Mouse (Mus musculus) thymus, adult 2 months (tissue): ENCODE measurements around the gene Dpp6. TPM values are rescaled to one million over a fixed set of nuclear protein-coding genes. Genes with fewer than 3 reads are reported as not detected.

ENCODE experiments used
- DNase-seq: peaks from one replicate; pipeline ENCODE4 v3.0.0; 2021
- H3K27ac ChIP-seq: fragments of 200-500 bp; 2 replicates; pipeline ENCODE4 v1.5.1; 2012; ENCODE audit warnings: low read length, control low read depth; ENCODE audit not compliant: control insufficient read depth, insufficient read depth
- H3K27me3 ChIP-seq: fragments of 200-500 bp; 2 replicates; pipeline ENCODE4 v1.6.1; 2012; ENCODE audit warnings: mild to moderate bottlenecking, low read length, moderate library complexity, mixed read lengths; ENCODE audit not compliant: control insufficient read depth, insufficient read depth
- H3K36me3 ChIP-seq: fragments of 200-500 bp; 2 replicates; pipeline ENCODE4 v1.6.1; 2012; ENCODE audit warnings: mild to moderate bottlenecking, low read length, moderate library complexity; ENCODE audit not compliant: control insufficient read depth, insufficient read depth
- H3K4me1 ChIP-seq: fragments of 200-500 bp; replicated peaks from 2 replicates; pipeline ENCODE4 v1.6.1; 2012; ENCODE audit warnings: low read length; ENCODE audit not compliant: control insufficient read depth, insufficient read depth
- H3K4me3 ChIP-seq: fragments of 200-500 bp; 2 replicates; pipeline ENCODE4 v1.5.1; 2012; ENCODE audit warnings: mild to moderate bottlenecking, low read length, control low read depth, moderate library complexity; ENCODE audit not compliant: control insufficient read depth, insufficient read depth
- CTCF ChIP-seq: fragments of 200-500 bp; IDR thresholded peaks from 2 replicates; pipeline ENCODE4 v1.5.1; 2012; ENCODE audit warnings: mild to moderate bottlenecking, control low read depth, low read length, moderate library complexity, borderline replicate concordance; ENCODE audit not compliant: control insufficient read depth, poor library complexity, insufficient read depth; ENCODE audit errors: extremely low read depth
- POLR2A ChIP-seq: fragments of 200-500 bp; IDR thresholded peaks from 2 replicates; pipeline ENCODE4 v1.6.1; 2012; ENCODE audit warnings: mild to moderate bottlenecking, low read length, control low read depth, moderate library complexity; ENCODE audit not compliant: control insufficient read depth, poor library complexity, insufficient read depth; ENCODE audit errors: extremely low read depth
- WGBS: fragments of 180-500 bp; shearing (Covaris S2); methylation state at CpG from one replicate; pipeline ENCODE4 v1.1.7; 2018; 5-methylcytosine and 5-hydroxymethylcytosine counted together
- polyA plus RNA-seq: library from polyadenylated mRNA; depleted of rRNA; stranded (reverse); fragments of >200 nt; gene quantifications from 2 replicates; pipeline ENCODE4 v1.2.3, GENCODE M21; 2012

Dpp6 gene
- polyA plus RNA-seq, 1 experiment: 4.8 TPM

DNA sequence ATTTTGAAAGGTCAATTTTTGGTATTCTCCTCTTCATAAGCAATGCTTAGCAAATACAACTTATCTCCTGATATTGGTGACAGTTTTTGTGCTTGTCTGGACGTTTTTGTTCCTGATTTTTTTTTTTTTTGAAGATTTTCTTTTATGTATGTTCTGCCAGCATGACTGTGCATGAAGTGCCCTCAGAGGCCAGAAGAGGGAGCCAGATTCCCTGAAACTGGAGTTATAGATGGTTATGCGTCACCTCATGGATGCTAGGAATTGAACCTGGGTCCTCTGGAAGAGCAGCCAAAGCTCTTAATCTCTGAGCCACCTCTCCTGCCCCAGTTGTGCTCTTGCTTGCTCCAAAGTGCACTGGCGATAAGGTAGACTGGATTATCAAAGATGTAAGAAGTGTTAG is 868.9 kb downstream of the Dpp6 start:
- 70% methylated on average over 3 of the region's 3 CpGs for WGBS
- TF ChIP-seq POLR2A: no peak
- TF ChIP-seq CTCF: no peak
- Histone ChIP-seq H3K27ac (no peak overlapping the region), H3K36me3 (no peaks in the 10 kb centered on the region), H3K4me1 (no peaks in the 10 kb centered on the region), H3K27me3 (no peaks in the 10 kb centered on the region), H3K4me3 (no peak overlapping the region)
- no peak for DNase-seq

GRCm38 (mm10) chr5:27687311-27687710 is 870.3 kb downstream of the Dpp6 start:
- H3K4me3 ChIP-seq: no peak overlapping the region
- no peaks in the 10 kb centered on the region for H3K4me1 ChIP-seq
- WGBS: 91% methylated on average over 2 of the region's 2 CpGs
- no peaks in the 10 kb centered on the region for H3K36me3 ChIP-seq
- DNase-seq: no peak
- no peak overlapping the region for H3K27ac ChIP-seq
- TF ChIP-seq POLR2A: no peak
- no peak for TF ChIP-seq CTCF
- H3K27me3 ChIP-seq: no peaks in the 10 kb centered on the region

- no peak for TF ChIP-seq CTCF
- TF ChIP-seq POLR2A: no peak
- H3K27ac ChIP-seq: no peak overlapping the region
- no peaks in the 10 kb centered on the region for H3K4me1 ChIP-seq
- H3K27me3 ChIP-seq: no peaks in the 10 kb centered on the region
- no peak overlapping the region for H3K4me3 ChIP-seq
- DNase-seq: no peak
- WGBS: 94% methylated on average over 6 of the region's 6 CpGs
- H3K36me3 ChIP-seq: no peaks in the 10 kb centered on the region
Observed at GRCm38 (mm10) chr5:27702482-27702881, 885.5 kb downstream of the Dpp6 start.

DNA sequence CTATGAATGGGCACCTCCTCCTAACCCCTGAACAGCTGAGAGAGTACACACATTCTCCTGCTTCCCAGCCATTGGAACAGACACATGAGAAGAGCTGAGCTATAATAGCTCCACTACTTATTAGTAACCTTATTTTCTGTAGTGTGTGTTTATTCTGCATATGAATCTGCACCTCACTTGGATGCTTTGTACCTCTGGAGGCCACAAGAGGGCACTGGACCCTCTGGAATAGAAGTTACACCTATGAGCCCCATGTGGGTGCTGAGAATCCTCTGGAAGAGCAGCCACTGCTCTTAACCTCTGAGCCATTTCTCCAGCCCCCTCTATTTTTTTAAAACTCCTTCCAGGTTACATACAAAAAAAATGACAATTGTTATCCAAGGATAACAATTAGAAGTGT is 888.0 kb downstream of the Dpp6 start:
- Histone ChIP-seq H3K4me3 (no peak overlapping the region), H3K27ac (no peak overlapping the region), H3K27me3 (no peaks in the 10 kb centered on the region), H3K4me1 (no peaks in the 10 kb centered on the region), H3K36me3 (no peaks in the 10 kb centered on the region)
- TF ChIP-seq CTCF (no peak), POLR2A (no peak)
- DNase-seq: no peak

GRCm38 (mm10) chr5:27706551-27706950 is 889.5 kb downstream of the Dpp6 start:
- DNase-seq: no peak
- Histone ChIP-seq H3K4me1 (no peaks in the 10 kb centered on the region), H3K36me3 (no peaks in the 10 kb centered on the region), H3K27ac (no peak overlapping the region), H3K27me3 (no peaks in the 10 kb centered on the region), H3K4me3 (no peak overlapping the region)
- 86% methylated on average over 6 of the region's 6 CpGs for WGBS
- TF ChIP-seq CTCF (no peak), POLR2A (no peak)

DNA sequence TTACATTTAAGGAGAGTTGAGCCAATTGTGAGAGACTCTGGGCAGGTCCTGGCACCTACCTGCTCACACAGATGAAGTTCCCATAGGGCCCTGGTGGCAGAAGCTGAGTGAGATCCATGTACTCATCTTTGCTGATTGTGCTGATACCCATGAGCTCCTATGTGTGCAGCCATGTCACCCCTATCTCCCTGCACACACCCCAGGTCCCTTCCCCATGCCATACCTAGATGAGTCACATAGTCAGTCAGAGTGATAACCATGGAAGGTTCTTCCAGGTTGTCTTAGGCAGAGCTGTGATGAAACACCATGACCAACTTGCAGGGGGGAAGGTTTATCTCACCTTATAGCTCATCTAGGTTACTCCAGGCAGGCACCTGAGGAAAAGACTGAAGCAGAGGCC is 890.3 kb downstream of the Dpp6 start:
- no peaks in the 10 kb centered on the region for H3K27me3 ChIP-seq
- DNase-seq: no peak
- no peaks in the 10 kb centered on the region for H3K36me3 ChIP-seq
- no peaks in the 10 kb centered on the region for H3K4me1 ChIP-seq
- no peak for TF ChIP-seq CTCF
- no peak for TF ChIP-seq POLR2A
- H3K27ac ChIP-seq: no peak overlapping the region
- no peak overlapping the region for H3K4me3 ChIP-seq

DNA sequence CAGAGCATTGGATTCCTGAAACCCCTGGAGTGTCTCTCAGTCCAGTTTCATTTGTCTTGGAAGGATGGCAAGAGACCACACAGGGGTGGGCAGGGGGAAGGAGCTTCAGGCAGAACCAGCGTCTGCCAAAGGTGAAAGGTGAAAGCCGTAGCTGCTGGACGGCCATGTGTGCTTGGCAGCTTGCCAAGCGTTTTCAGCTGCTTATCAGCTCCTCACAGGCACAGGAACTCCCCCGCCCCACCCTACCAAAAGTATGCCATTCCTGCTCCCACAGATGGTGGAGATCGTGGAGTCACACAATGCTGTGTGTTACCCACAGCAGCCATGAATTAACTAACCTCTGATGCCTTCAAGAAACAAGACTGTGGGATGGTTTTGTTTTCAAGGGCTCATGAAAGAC is 891.2 kb downstream of the Dpp6 start:
- no peaks in the 10 kb centered on the region for H3K27me3 ChIP-seq
- H3K4me1 ChIP-seq: no peaks in the 10 kb centered on the region
- H3K4me3 ChIP-seq: no peak overlapping the region
- TF ChIP-seq CTCF: no peak
- no peak for TF ChIP-seq POLR2A
- no peak overlapping the region for H3K27ac ChIP-seq
- whole genome bisulfite sequencing: 11% methylated on average over 6 of the region's 6 CpGs
- no peaks in the 10 kb centered on the region for H3K36me3 ChIP-seq
- no peak for DNase-seq
